ENCODE assay signal across 10 mouse cellular contexts in genomic region chr13:35537936-35538335, GRCm38 (mm10).
DNase-seq lines count a peak whose midpoint lies in the region; ATAC-seq and TF ChIP-seq lines count a peak whose summit lies in the region.
"Had no signal": no experiment of that assay in that cellular context is flagged by ENCODE, and none has a peak within 500 bp of the region (broad histone marks: within the 10 kb centered on the region; RNA-seq: fewer than 3 reads in every experiment).

No protein-coding gene starts in this region.

- no peak overlapping the region for H3K4me2 ChIP-seq in forebrain, embryonic 12.5 days
- H3K4me2 ChIP-seq: hindbrain, embryonic 12.5 days had no signal

- no peaks in the 10 kb centered on the region for H3K9me3 ChIP-seq in heart, embryonic 10.5 days
- H3K9me3 ChIP-seq in forebrain, embryonic 12.5 days, result no peaks in the 10 kb centered on the region
- H3K9me3 ChIP-seq: forebrain, embryonic 10.5 days; hindbrain, embryonic 12.5 days had no signal

- H3K4me1 ChIP-seq in heart, adult 2 months (ENCODE audit: control insufficient read depth, insufficient read depth, low read length), result peaks cover 2% of the 10 kb centered on the region; the same call in 1 of the 2 replicates
- H3K4me1 ChIP-seq in heart, embryonic 10.5 days, result no peaks in the 10 kb centered on the region
- no peaks in the 10 kb centered on the region for H3K4me1 ChIP-seq in forebrain, embryonic 12.5 days
- H3K4me1 ChIP-seq: forebrain, embryonic 10.5 days; hindbrain, embryonic 12.5 days had no signal

- H3K36me3 ChIP-seq in heart, adult 2 months (ENCODE audit: control insufficient read depth, insufficient read depth, low read length), result no peaks in the 10 kb centered on the region
- H3K36me3 ChIP-seq in heart, embryonic 10.5 days, result no peaks in the 10 kb centered on the region
- no peaks in the 10 kb centered on the region for H3K36me3 ChIP-seq in forebrain, embryonic 12.5 days (replicated peaks)
- H3K36me3 ChIP-seq: forebrain, embryonic 10.5 days; hindbrain, embryonic 12.5 days had no signal

- intact Hi-C loops in heart, adult 2 months (cut with DNase I), result no loop called here

- peak; percentile 61 to 63 for DNase-seq in heart, adult 2 months
- DNase-seq in heart, embryonic 10.5 days (ENCODE audit: low spot score), result no peak
- DNase-seq in adrenal gland, adult (ENCODE audit: inconsistent age in 2 of 2, low spot score in 1 of 2), result peak; percentile 67 to 90
- DNase-seq in cerebellum, adult 9-11 months, result peak; percentile 45
- peak; percentile 32 for DNase-seq in kidney, adult 9 months
- DNase-seq in MN1 (ENCODE audit: low spot score), result no peak
- no peak for DNase-seq in thymus, postnatal 4 days

- no peak overlapping the region for H3K9ac ChIP-seq in heart, adult 2 months (ENCODE audit: low read depth, low read length)
- H3K9ac ChIP-seq in forebrain, embryonic 12.5 days, result no peak overlapping the region
- H3K9ac ChIP-seq: hindbrain, embryonic 12.5 days had no signal

- TF ChIP-seq EP300 in heart, adult 2 months (IDR thresholded peaks at IDR 0.05; ENCODE audit: insufficient read depth, low read depth, low read length), result no peak

- peak overlapping the region; percentile 52 for H3K27ac ChIP-seq in heart, adult 2 months
- H3K27ac ChIP-seq in heart, embryonic 10.5 days, result no peak overlapping the region
- H3K27ac ChIP-seq in forebrain, embryonic 12.5 days, result no peak overlapping the region
- H3K27ac ChIP-seq: forebrain, embryonic 10.5 days; hindbrain, embryonic 12.5 days had no signal

- H3K79me2 ChIP-seq in heart, adult 2 months (replicated peaks; ENCODE audit: control insufficient read depth, insufficient read depth, low read length), result no peaks in the 10 kb centered on the region

- WGBS in heart, adult 2 months, result 39% methylated on average over 5 of the region's 5 CpGs
- WGBS in heart, embryonic 10.5 days, result 81% methylated on average over 5 of the region's 5 CpGs
- 82% methylated on average over 5 of the region's 5 CpGs for WGBS in forebrain, embryonic 12.5 days

- no peak overlapping the region for H3K4me3 ChIP-seq in heart, adult 2 months
- H3K4me3 ChIP-seq in heart, embryonic 10.5 days, result no peak overlapping the region
- H3K4me3 ChIP-seq in forebrain, embryonic 12.5 days (replicated peaks), result no peak overlapping the region
- H3K4me3 ChIP-seq: forebrain, embryonic 10.5 days; hindbrain, embryonic 12.5 days had no signal

- no peak for TF ChIP-seq POLR2A in heart, adult 2 months (IDR thresholded peaks at IDR 0.05; ENCODE audit: insufficient read depth, low read depth, low read length)

- no peak for ATAC-seq in forebrain, embryonic 12.5 days (ENCODE audit: low FRiP score)

- no peak for TF ChIP-seq CTCF in heart, adult 2 months (IDR thresholded peaks at IDR 0.05)

- no peaks in the 10 kb centered on the region for H3K27me3 ChIP-seq in heart, adult 2 months (ENCODE audit: control insufficient read depth, insufficient read depth, low read length)
- H3K27me3 ChIP-seq in heart, embryonic 10.5 days (ENCODE audit: insufficient read depth, poor library complexity, severe bottlenecking), result no peaks in the 10 kb centered on the region
- H3K27me3 ChIP-seq in forebrain, embryonic 12.5 days, result no peaks in the 10 kb centered on the region
- H3K27me3 ChIP-seq: hindbrain, embryonic 12.5 days had no signal

Comparison
In these comparisons a context has a peak if more than half of its experiments do, and no peak if none do; other contexts are left out.
1. DNase-seq: peak in heart, adult 2 months (2 of 2), adrenal gland, adult (2 of 2), cerebellum, adult 9-11 months (single experiment) and kidney, adult 9 months (single experiment); none in heart, embryonic 10.5 days (single experiment), MN1 (single experiment) and thymus, postnatal 4 days (single experiment).